Mouse (Mus musculus) brain, embryonic 14.5 days (tissue): ENCODE results near the gene Gng12.

Source experiments
- CTCF ChIP-seq: fragments of 200-500 bp; IDR thresholded peaks from 2 replicates; pipeline ENCODE4 v1.5.1; 2012; ENCODE audit warnings: inconsistent platforms, mild to moderate bottlenecking, moderate library complexity, borderline replicate concordance; ENCODE audit not compliant: insufficient read depth, insufficient read length; ENCODE audit errors: extremely low read depth
- POLR2A ChIP-seq: fragments of 200-500 bp; IDR thresholded peaks from 2 replicates; pipeline ENCODE4 v1.6.1; 2012; ENCODE audit warnings: mild to moderate bottlenecking, inconsistent platforms, borderline replicate concordance; ENCODE audit not compliant: poor library complexity, insufficient read depth, insufficient read length, severe bottlenecking; ENCODE audit errors: extremely low read depth

GRCm38 (mm10) chr6:67023729-67024128 is 127.5 kb downstream of the Gng12 start:
- TF ChIP-seq POLR2A: no peak
- no peak for TF ChIP-seq CTCF
